Mouse (Mus musculus) bone marrow macrophage, adult 2 months (primary cell): ENCODE results near the gene Rassf5.

Experiments
- CTCF ChIP-seq: IDR thresholded peaks from 2 replicates; pipeline ENCODE4 v1.5.1; 2012; ENCODE audit warnings: low read depth, mild to moderate bottlenecking, low read length, moderate library complexity
- POLR2A ChIP-seq: IDR thresholded peaks from 2 replicates; pipeline ENCODE4 v1.6.1; 2012; ENCODE audit warnings: mild to moderate bottlenecking, low read depth, low read length, borderline replicate concordance

DNA sequence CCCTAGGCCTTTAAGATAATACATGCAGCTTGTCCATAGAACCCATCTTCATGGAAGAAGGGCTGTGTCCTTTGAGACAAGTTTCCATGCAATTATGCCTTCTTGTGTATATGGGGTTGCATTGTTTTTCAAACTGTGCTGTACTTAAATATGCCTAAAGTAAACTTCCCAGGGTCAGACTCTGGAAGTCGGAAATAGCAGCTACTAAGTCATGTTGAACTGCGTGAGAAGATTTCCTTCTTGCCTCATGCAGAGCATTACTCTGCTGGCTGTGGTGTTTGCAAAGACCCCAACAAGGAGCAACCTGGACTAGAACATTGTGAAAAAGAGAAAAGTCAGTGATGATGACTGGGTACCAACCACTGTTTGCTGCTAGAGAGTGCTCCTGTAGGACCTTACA, 21.7 kb downstream of the Rassf5 start:
- no peak for TF ChIP-seq CTCF
- no peak for TF ChIP-seq POLR2A
